Mouse (Mus musculus): ENCODE measurements around the gene Gnb1l.
"Not testable (repeated sequence)": the region's sequence is repeated elsewhere in the genome, so short reads cannot be mapped to it uniquely, and the experiment has no call there.

The Gnb1l gene

GRCm38 (mm10) chr16:18483839-18484238 lies 14.7 kb upstream of the Gnb1l start:
- DNase-seq (ENCODE audit: low spot score), result no peak

GRCm38 (mm10) chr16:18484386-18484785 lies 14.1 kb upstream of the Gnb1l start:
- peak; percentile 30 for DNase-seq (ENCODE audit: low spot score)

GRCm38 (mm10) chr16:18484794-18485435 lies 13.6 kb upstream of the Gnb1l start:
- no peak for DNase-seq (ENCODE audit: low spot score)

- DNase-seq (ENCODE audit: low spot score), result no peak
These were observed 12.4 kb upstream of the Gnb1l start for GRCm38 (mm10) chr16:18486126-18486525.

DNA sequence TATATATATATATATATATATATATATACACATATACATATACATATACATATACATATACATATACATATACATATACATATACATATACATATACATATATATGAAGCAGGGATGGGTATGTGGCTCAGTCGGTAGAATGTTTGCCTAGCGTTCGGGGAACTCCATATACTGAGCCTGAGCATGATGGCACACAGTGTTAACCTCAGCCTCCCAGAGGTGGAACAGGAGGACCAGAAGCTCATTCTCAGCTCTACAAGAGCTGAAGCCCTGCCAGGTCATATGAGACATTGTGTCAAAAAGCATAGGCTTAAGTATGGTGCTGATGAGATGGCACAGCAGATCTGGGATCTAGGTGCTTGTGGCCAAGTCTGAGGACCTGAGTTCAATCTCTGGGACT lies 8.2 kb upstream of the Gnb1l start:
- no peak for DNase-seq (ENCODE audit: low spot score)

DNA sequence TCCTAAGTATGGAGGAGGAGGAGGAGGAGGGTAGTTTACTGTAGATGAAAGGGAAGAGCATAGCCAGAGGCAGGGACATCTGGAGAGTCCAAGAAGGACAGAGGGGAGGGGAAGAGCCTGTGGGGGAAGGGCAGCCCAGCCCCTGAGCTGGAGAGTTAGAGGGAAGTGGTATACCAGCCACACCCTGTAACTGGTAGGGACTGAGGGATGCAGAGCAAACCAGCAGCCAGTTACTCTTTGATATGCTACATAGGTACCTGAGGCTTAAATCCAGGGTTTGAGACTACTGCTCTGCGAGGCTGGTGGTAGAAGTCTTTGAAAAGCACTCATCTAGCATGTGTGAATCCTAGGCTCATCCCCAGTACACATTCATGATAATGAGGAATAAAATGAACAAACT lies 7.6 kb upstream of the Gnb1l start:
- no peak for DNase-seq (ENCODE audit: low spot score)

- no peak for DNase-seq (ENCODE audit: low spot score)
These were observed 523 bp upstream of the Gnb1l start for GRCm38 (mm10) chr16:18497865-18498515.

GRCm38 (mm10) chr16:18498996-18499395 lies 483 bp downstream of the Gnb1l start:
- DNase-seq (ENCODE audit: low spot score), result no peak

DNA sequence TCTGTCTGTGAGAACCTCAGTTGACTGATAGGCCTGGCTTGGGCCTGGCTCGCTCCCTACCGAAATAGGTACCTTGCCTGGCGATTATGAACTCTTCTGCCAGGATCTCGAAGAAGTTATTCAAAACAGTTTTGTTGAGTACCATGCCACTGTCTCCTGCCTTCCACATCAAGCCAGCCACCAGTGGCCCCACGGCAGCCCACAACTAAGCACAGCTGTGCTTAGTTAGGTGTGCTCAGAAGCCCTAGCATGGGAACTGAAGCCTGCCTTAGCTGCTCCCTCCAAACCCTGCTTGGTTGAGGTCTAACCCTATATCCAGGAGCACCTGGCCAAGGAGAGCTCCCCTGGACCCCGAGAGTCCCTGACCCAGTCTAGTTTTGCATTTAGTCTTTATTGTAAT lies 3.0 kb downstream of the Gnb1l start:
- no peak for DNase-seq (ENCODE audit: low spot score)

DNA sequence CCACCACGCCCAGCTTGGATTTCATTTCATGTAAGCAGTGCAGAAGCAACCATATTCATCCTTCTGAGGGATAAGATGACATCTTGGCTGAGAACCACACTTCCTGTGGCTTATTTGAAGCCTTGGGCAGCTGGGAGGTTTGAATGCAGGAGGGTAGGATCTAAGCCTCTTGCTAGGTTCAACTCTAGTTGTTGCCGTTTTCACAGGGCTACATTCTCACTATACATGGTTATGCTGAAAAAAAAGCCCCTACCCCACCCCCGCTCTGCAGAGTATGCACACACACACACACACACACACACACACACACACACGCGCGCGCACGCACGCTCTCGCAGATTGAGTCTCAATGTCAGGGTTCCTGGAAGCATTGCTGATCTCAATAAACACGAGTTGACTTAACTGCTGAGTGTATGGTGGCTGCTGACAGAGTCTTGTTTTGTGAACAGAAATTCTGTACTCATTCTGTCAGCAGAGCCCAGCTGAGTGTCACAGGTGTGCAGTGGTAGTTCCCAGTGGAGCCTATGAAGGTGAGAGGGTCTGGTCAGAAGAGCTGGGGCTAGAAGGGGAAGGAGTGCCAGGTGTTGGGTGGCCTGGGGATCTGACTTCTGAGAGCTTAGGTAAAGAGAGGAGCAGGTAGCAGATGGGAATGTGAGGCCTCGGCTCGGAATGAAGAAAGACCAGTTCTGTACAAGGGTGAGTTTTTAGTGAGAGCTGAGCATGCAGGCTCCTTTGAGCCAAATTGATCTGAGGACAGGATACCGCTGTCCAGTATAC lies 5.2 kb downstream of the Gnb1l start:
- no peak for DNase-seq (ENCODE audit: low spot score)

GRCm38 (mm10) chr16:18506524-18507199 lies 8.1 kb downstream of the Gnb1l start:
- no peak for DNase-seq (ENCODE audit: low spot score)

- DNase-seq (ENCODE audit: low spot score), result no peak
These were observed 8.7 kb downstream of the Gnb1l start for GRCm38 (mm10) chr16:18507200-18507549.

GRCm38 (mm10) chr16:18511741-18512140 lies 13.2 kb downstream of the Gnb1l start:
- no peak for DNase-seq (ENCODE audit: low spot score)

- peak; percentile 19 for DNase-seq (ENCODE audit: low spot score)
These were observed 15.0 kb downstream of the Gnb1l start for GRCm38 (mm10) chr16:18513508-18513907.

DNA sequence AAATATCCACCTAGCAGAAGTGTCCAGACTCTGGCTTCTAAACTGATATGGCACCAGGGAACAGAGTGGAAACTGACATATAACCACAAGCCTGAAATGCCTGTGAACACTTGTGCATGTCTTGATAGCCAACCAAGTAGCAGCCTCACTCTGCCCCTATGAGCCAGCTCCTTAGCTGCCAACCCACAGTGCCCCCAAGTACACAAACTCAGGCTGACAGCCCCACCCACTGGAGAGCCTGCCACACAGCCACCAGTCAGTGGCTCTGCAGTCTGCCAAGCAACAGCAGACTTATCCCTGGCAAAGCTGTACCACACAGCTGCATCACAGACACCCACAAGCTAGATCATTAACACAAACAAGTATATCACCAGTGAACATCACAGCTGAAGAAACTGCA lies 19.6 kb downstream of the Gnb1l start:
- DNase-seq (ENCODE audit: low spot score), result no peak

DNA sequence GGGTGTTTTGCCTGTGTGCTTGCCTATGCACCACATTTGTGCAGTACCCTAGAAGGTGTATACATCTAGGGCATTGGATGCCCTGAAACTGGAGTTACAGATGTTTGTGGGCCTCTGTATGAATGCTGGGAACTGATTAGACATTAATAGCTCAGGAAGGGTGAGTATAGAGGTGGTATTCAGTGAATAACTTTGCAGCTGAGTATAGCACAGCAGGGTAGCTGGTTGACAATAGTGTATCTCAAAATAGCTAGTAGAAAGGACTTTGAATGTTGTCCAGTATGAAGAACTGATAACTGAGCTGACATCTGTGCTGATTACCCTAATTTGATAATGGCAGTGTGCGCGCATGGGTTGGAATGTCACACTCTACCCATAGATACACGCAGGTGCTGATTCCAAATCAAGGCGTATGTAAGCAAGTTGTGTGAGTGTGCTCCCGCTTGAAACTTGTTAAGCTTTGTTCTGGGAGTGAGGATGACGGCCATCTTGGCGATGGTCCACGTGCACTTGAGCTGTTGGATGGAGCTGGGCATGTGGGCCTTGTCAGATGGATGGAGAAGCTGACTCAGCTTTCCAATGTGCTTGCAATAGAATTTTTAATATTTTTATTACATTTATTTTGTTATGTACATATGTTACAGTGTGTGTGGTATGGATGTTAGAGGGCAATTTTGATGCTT lies 25.2 kb downstream of the Gnb1l start:
- no peak for DNase-seq (ENCODE audit: low spot score)

DNA sequence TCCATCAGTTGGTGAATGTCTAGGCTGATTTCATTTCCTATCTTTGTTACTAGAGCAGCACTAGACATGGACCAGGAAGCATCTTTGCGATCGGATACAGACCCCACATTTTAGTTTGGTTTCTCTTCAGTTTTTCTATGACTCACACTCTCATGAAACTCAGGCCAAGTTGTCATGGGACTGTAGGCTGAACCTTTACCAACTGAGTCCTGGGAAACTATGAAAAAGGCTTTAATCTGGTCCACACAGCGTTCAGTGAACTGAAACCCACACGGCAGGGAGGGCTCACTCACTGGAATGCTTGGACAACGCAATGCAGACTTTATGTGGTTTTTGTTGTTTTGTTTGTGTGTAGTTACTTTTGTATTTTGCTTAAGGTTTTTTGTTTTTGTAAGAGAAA lies 30.1 kb downstream of the Gnb1l start:
- no peak for DNase-seq (ENCODE audit: low spot score)

DNA sequence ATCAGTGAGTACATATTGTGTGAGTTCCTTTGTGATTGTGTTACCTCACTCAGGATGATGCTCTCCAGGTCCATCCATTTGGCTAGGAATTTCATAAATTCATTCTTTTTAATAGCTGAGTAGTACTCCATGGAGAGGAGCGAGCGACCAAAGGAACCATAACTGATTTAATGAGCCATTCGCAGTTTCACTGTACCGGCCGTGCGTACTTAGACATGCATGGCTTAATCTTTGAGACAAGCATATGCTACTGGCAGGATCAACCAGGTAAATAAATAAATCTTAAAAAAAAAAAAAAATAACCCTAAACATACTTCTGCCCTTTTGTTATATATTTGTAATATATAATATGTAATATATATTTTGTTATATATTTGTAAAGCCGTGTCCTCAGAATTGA lies 34.5 kb downstream of the Gnb1l start:
- not testable (repeated sequence) for DNase-seq (ENCODE audit: low spot score)

DNA sequence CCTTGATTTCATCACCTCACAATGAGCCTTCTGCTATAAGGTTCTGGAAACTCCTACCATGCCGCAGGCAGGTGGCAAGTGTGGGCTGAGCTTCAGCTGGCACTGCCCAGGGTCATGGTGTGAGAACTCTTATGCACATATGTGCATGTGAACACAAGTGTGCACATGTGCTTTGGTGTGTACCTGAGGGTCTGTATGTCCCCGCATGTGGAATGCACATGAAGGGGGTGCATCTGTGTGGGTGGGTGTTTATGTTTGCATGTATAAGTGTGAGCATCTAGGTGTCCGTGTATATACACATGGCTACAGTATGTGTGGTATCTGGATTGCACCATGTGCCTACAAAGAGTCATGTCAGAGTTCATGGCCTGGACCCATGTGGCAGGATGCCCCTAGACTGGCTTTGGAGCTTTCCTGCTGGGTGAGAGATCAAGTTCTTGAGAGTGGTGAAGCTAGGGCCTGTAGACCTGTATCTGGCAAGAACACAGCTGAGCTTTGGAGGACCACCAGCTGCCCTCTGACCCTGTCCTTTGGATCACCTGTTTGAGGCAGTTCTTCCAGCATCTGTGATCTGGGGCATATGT lies 39.0 kb downstream of the Gnb1l start:
- no peak for DNase-seq (ENCODE audit: low spot score)

DNA sequence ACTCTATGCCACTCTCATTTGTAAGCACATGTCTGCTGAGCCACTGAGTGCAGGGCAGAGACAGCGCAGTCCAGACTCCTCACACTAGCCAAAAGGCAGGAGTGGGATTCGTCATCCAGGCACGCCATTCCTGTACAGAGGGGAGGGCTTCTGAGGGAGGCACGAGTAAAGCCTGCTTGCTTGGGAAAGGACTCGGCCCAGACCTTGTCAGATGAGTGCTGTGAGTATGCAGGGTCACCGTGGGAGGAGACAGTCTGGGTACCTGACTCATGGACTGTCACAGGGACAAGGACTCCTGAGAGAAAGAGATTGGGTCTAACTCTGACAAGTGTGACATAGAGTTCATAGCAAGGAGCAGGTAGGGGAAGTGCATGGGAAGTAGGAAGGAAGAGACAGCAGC lies 40.8 kb downstream of the Gnb1l start:
- DNase-seq (ENCODE audit: low spot score), result no peak

- DNase-seq (ENCODE audit: low spot score), result no peak
These were observed 44.8 kb downstream of the Gnb1l start for GRCm38 (mm10) chr16:18543151-18543829.
